Mouse (Mus musculus): ENCODE measurements around the gene Arhgap42.

- TF ChIP-seq POLR2A (IDR thresholded peaks at IDR 0.05; ENCODE audit: insufficient read length, low read depth) (no peak), USF1 (IDR thresholded peaks at IDR 0.05; ENCODE audit: low read depth) (no peak), MYOG (IDR thresholded peaks at IDR 0.05; ENCODE audit: control insufficient read depth in 1 of 3, insufficient read depth in 1 of 3, insufficient read length in 2 of 3, low read depth in 2 of 3) (no peak), SRF (IDR thresholded peaks at IDR 0.05; ENCODE audit: control insufficient read depth, insufficient read length, low read depth) (no peak), POLR2AphosphoS2 (IDR thresholded peaks at IDR 0.05; ENCODE audit: insufficient read length, low read depth) (no peak), MAX (IDR thresholded peaks at IDR 0.05; ENCODE audit: low read depth) (no peak), TCF12 (IDR thresholded peaks at IDR 0.05; ENCODE audit: insufficient read depth, poor library complexity, severe bottlenecking) (no peak), E2F4 (IDR thresholded peaks at IDR 0.05; ENCODE audit: insufficient read depth) (no peak)
Measured at GRCm38 (mm10) chr9:9124156-9124555, 114.7 kb downstream of the Arhgap42 start.

All from myocyte (in vitro differentiated cells).